Mouse (Mus musculus) heart, adult 8-10 months (tissue): ENCODE results near the gene Gm9758. TPM values are rescaled to one million over a fixed set of nuclear protein-coding genes. Genes with fewer than 3 reads are reported as not detected.
"Not testable (repeated sequence)": the region's sequence is repeated elsewhere in the genome, so short reads cannot be mapped to it uniquely, and the experiment has no call there.

ENCODE experiments used
- DNase-seq: peaks from one replicate; pipeline ENCODE4 v3.0.0; 2022; ENCODE audit warnings: low spot score
- total RNA-seq, 4 experiments: library from RNA; stranded (reverse); gene quantifications; 2 replicates each; pipeline ENCODE4 v1.2.4; 2022

Gm9758 gene
- not detected for total RNA-seq

DNA sequence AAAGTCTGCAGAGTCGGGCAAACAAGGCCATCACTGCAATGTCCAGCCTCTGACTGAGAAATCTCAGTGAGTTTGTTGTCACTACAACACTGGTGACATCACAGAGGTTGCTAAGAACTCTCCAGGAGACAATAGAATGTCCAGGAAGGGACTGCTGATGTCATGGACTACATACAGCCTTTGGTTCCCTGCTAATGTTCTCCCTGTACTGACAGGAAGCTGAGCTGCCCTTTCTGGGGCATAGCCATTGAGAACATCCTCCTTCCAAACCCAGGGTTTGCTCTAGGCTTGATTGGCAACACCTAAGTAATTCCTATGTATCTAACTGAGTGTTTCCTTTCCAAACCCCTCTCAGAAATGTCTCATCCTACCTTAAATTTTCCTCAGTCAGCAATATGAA, at the start of gene Gm9758:
Gm9758 (minus strand) TSS at position 101 of the 400 bp plus-strand sequence.
- DNase-seq, result not testable (repeated sequence)

DNA sequence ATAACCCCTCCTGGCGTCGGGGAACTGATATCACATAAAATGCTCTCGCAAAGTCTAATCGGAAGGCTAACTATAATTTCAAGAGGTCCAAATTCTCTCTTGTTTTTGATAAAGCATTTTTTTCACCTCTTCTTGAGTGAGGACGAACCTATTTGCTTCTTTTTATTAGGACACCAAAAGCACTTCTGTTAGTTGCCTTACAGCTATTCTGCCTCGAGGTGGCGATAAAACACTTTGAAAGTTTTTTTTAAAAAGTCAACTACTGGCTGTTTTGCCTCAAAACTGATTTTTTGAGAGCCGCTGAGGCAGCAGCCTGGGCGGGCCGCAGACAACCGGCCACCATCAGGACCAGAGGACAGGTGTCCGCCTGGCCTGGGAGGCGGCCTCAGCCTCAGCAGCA, 49.1 kb upstream of the Gm9758 start:
- DNase-seq, result not testable (repeated sequence)

DNA sequence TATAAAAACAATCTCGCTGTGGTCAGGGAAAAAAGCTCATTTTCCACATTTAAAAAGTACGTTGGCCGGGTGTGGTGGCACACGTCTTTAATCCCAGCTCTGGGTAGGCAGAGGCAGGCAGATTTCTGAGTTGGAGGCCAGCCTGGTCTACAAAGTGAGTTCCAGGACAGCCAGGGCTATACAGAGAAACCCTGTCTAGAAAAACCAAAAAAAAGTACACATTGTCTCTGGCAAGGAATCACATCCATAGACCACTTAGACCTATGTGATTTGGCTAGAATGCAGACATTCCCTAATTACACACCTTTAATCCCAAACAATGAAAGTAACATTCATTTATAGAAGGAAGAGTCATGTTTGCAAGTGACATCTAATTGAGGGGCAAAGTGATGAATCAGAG, 46.8 kb upstream of the Gm9758 start:
- not testable (repeated sequence) for DNase-seq

DNA sequence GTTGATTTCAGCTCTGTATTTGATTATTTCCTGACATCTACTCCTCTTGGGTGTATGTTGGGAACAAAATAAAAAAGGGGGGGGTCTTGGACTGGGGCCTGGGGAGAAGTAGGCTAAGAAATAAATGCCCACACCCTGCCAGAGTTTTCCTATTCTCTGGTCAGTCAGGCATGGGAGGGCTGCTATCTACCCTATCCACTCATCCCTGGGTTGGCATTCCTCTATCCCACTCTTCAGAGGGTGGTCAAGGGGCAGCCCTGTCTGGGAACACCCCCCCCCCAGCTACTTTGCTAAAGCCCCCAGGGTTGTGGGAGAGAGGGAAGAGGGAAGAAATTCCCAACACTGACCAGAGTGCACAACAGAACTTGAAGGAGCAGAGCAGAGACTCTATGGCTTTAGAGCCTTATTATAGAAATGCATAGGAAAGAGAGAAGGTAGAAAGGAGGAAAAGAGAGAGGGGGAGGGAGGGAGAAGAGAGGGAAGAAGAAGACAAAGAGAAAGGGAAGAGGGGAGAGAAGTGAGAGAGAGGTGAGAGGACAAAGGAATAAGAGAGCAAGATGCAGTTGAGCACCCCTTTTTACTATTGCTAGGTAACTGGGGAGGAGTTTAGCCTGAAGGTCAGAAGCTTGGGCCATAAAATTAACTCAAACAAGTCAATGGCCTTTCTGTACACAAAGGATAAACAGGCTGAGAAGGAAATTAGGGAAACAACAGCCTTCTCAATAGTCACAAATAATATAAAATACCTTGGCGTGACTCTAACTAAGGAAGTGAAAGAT, 41.4 kb upstream of the Gm9758 start:
- DNase-seq, result not testable (repeated sequence)

DNA sequence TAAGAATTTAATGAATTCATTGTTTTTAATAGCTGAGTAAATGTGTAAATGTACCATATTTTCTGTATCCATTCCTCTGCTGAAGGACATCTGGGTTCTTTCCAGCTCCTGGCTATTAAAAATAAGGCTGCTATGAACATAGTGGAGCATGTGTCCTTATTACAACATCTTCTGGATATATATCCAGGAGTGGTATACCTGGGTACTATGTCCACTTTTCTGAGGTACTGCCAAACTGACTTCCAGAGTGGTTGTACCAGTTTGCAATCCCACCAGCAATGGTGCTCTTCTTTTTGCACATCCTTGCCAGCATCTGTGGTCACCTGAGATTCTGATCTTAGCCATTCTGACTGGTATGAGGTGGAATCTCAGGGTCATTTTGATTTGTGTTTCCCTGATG, 38.9 kb upstream of the Gm9758 start:
- DNase-seq, result not testable (repeated sequence)

DNA sequence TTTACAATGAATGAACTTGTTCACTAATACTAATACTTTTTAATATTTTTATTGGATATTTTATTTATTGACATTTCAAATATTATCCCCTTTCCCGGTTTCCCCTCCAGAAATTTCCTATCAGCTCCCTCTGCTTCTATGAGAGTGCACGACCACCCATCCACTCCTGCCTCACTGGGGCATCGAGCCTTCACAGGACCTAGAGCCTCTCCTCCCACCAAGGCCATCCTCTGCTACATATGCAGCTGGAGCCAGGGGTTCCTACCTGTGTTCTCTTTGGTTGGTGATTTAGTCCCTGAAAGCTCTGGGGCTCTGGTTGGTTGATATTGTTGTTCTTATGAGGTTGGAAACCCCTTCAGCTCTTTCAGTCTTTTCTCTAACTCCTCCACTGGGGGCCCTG, 38.0 kb upstream of the Gm9758 start:
- DNase-seq, result not testable (repeated sequence)

DNA sequence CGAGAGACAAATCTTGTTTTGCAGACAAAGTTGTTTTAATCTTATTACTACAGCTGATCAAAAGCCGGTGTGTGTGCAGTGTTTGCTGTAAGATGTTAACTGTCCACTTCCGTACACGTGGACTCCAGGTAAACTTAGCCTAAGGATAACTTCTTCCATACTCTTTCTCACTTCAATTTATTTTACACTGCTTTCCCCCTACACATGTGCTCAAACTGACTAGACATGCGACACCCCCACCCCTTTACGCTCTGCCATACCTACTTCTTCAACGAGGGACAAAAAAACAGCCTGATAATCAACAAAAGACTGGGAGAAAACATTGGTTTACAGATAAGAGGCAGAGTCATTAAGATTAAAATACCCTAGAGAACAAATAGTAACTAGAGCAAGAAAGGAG, 37.1 kb upstream of the Gm9758 start:
- not testable (repeated sequence) for DNase-seq

DNA sequence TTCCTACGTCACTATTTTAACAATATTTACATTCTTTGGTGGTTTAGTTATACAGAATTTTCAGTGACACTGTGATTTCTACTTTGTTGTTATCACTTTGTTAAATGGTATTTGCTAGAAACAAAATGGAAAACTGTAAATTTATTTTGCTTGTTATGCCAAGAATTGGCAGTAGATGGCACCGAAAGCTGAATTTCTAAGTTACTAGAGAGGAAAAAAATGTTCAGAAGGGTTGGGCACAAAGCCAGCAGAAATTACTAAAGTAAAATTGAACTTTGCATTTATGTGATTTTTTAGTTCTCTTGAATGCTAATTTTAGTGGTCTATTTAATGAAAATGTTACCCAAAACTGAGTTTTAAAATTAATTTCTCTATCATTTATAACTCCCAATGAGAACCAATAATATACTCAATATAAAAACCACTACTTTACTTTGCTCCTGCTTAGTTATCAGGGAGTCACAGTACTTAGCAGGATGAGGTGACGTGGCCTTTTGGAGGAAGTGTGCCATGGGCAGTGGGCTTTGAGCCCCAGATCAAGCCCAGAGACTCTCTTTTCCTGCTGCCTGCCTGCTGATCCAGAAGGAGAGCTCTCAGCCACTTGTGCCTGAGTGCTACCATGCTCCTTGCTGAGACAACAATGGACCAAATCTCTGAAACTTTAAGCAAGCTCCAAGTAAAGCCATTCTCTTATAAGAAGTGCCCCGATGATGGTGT, 32.9 kb upstream of the Gm9758 start:
- DNase-seq, result not testable (repeated sequence)

DNA sequence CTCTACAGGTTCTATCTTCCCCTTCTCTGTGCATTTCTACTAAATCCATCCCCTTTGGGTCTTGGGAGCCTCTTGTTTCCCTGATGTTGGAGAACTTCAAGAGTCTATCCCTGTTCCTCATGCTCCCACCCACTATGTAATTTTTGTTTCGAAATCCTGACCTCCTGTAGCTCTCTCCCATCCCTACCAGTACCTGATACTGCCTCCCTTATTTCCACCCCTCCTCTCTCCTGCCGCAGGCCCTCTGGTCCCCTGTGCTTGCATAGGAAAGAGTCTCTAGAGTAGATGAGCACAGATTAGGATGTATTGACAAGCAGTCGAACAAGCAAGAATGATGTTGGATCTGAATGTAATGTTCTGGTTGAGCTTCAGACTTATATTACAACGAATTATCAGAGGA, 30.8 kb upstream of the Gm9758 start:
- not testable (repeated sequence) for DNase-seq

DNA sequence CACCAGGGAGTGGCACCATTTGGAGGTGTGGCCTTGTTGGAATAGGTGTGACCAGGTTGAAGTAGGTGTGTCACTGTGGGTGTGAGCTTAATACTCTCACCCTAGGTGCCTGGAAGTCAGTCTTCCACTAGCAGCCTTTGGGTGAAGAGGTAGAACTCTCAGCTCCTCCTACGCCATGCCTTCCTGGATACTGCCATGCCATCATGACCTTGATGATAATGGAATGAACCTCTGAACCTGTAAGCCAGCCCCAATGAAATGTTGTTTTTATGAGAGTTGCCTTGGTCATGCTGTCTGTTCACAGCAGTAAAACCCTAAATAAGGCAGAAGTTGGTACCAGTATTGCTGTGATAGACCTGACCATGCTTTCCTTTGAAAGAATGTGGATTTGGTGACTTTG, 26.3 kb upstream of the Gm9758 start:
- not testable (repeated sequence) for DNase-seq

DNA sequence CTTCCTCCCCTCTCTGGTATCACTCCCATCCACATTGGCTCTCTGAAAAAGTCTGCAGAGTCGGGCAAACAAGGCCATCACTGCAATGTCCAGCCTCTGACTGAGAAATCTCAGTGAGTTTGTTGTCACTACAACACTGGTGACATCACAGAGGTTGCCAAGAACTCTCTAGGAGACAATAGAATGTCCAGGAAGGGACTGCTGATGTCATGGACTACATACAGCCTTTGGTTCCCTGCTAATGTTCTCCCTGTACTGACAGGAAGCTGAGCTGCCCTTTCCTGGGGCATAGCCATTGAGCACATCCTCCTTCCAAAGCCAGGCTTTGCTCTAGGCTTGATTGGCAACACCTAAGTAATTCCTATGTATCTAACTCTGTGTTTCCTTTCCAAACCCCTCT, 23.6 kb upstream of the Gm9758 start, which contains the start of gene Speer4e:
Speer4e (minus strand) TSS at position 101 of the 400 bp plus-strand sequence.
- not testable (repeated sequence) for DNase-seq

DNA sequence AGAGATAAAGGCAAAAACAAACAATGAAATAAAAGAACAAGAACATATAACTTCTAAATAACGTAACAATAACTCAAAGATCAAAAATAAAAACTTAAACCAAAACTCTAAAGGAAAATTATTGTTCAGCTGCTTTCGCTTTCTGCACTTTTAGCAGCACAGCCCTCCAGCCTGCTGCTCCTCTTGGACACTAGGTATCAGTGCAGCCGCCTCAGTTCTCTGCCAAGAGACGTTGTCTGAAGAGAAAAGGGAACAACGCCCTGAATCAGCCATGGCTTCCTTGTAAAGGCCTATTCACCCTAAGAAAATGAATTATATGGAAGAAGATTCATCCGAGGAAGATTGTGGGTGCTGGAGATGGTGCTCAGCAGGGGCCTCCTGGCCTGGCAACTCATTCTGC, 19.0 kb upstream of the Gm9758 start:
- DNase-seq, result not testable (repeated sequence)

DNA sequence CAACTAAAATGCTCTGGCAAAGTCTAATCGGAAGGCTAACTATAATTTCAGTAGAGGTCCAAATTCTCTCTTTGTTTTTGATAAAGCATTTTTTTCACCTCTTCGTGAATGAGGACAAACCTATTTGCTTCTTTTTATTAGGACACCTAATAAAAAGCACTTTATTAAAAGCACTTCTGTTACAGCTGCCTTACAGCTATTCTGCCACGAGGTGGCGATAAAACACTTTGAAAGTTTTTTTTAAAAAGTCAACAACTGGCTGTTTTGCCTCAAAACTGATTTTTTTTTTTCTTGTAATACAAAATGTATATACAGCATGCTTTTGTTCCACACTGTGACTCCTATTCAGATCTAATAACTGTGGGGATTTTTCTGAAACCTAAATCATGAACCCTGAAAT, 12.3 kb upstream of the Gm9758 start:
- DNase-seq, result not testable (repeated sequence)

DNA sequence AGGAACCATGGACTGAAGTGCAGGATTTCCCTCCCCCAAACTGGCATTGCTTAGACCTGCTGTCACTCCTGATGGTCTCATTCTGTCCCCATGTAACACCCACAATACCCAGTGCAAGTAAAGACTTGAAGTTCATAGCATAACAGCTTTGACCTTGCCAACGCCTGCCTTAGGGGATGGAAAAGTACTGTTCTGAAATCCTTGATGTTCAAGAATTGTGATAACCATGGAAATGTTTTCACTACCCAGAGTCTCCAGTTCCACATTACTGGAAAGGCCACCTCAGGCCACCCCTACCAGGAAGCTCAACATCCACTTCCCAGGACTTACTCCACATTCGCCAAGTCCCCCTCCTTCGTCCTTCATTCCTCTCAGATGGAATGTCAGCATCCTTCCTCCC, 338 bp downstream of the Gm9758 start:
- not testable (repeated sequence) for DNase-seq

DNA sequence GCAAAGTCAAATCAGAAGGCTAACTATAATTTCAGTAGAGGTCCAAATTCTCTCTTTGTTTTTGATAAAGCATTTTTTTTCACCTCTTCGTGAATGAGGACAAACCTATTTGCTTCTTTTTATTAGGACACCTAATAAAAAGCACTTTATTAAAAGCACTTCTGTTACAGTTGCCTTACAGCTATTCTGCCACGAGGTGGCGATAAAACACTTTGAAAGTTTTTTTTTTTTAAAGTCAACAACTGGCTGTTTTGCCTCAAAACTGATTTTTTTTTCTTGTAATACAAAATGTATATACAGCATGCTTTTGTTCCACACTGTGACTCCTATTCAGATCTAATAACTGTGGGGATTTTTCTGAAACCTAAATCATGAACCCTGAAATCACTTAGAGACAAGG, 11.2 kb downstream of the Gm9758 start:
- DNase-seq, result not testable (repeated sequence)

DNA sequence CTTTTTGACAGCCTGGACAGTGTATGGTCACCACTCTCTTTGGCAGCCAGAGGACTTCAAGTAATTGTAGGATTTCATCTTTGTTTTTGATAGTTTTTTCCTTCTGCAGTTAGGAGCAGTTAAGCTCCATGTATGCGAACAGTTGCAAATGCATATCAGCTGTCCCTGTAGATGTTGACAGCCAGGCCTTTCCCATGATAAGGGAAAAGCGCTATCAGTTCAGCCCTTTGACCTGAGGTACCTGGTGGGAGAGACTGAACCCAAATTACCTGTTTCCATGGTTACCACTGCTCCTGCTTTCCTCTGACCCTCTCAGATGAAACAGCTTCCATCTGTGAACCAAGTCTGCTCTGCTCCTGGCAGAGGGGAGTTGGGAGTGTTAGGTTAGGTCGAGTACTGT, 22.5 kb downstream of the Gm9758 start:
- no peak for DNase-seq

DNA sequence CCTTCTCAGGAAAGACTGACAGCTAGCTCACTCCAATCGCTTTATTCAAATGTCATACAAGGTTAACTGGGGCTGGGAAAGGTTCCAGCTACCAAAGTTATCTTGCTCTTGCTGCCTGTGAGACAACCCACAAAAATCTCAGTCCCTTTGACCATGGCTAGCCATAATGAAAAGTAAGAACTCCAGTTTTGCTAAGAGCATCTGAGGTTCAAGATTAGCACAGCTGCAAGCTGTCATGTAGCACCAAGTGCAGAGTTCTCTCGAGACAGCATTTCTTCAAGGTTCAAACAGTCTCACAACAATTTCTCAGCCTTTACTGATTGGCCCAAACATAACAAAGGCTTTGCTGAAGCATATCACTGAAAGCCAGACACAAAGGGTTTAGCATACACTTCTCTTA, 29.4 kb downstream of the Gm9758 start:
- DNase-seq, result not testable (repeated sequence)

Other genes starting within 250 kb of the Gm9758 start
- not detected for gene Speer4e, start 23.5 kb upstream of the Gm9758 start, total RNA-seq
- gene Gm10354, start 64.0 kb upstream of the Gm9758 start, total RNA-seq, result not detected
- gene Gm17019, start 118.1 kb upstream of the Gm9758 start, total RNA-seq, result not detected